Mouse (Mus musculus): Measurements from ENCODE around the gene Rims1. TPM values are rescaled to one million over a fixed set of nuclear protein-coding genes. Genes with fewer than 3 reads are reported as not detected.

The Rims1 gene
- polyA plus RNA-seq, 1 experiment from 2014 or later = 4.6 TPM

DNA sequence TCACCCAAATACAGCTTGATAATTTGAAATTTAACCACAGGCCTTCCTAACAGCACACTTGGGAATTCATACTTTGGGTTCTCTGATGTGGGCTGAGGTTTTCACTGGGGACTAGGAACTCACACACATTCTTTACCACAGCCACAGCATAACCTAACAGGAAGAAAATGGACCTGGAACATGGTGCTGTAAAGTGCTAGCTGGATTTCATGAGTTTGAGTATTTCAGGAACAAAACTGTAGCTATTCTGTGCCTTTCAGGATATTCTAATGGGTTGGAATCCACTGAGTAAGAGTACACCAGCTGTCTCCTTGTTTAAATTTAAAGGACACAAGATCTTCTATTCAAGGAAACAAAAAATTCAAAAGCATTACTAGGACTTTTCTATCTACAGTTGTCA lies 149.8 kb downstream of the Rims1 start:
- no peak for DNase-seq (ENCODE audit: low spot score)
- Histone ChIP-seq H3K9me3 (ENCODE audit: control insufficient read depth, low read length) (no peaks in the 10 kb centered on the region), H3K9ac (ENCODE audit: low read depth, low read length) (no peak overlapping the region), H3K4me3 (ENCODE audit: low read depth, low read length) (no peak overlapping the region), H3K27ac (ENCODE audit: low read depth, low read length) (no peak overlapping the region), H3K4me1 (replicated peaks; ENCODE audit: control insufficient read depth, insufficient read depth, low read length) (no peaks in the 10 kb centered on the region), H3K27me3 (ENCODE audit: control insufficient read depth, insufficient read depth, low read length) (no peaks in the 10 kb centered on the region), H3K36me3 (ENCODE audit: control insufficient read depth, insufficient read depth, low read length) (no peaks in the 10 kb centered on the region), H3K4me2 (replicated peaks; ENCODE audit: low read depth, low read length) (no peak overlapping the region)
- ATAC-seq (ENCODE audit: low FRiP score) = no peak

DNA sequence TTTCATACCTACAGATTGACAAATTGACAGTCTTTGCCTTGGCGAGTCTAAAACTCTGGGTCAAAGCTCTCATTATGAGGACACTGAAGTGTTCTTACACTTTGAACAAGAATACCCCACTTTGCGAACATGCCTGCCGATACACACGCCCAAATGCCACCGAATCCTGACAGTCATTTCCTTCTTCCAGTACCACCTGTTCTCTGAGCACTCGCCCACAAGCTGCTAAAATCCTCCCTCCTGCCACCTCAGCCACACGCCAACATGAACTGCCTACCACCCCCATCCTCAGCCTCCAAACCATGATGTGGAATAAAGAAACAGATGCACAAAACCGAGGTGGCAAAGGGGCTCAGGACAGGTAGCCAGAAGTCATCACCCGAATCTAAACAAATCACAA lies 150.9 kb downstream of the Rims1 start:
- Histone ChIP-seq H3K4me3 (ENCODE audit: low read depth, low read length) (no peak overlapping the region), H3K27ac (ENCODE audit: low read depth, low read length) (no peak overlapping the region), H3K9ac (ENCODE audit: low read depth, low read length) (no peak overlapping the region), H3K4me1 (replicated peaks; ENCODE audit: control insufficient read depth, insufficient read depth, low read length) (no peaks in the 10 kb centered on the region), H3K4me2 (replicated peaks; ENCODE audit: low read depth, low read length) (no peak overlapping the region), H3K27me3 (ENCODE audit: control insufficient read depth, insufficient read depth, low read length) (no peaks in the 10 kb centered on the region), H3K36me3 (ENCODE audit: control insufficient read depth, insufficient read depth, low read length) (no peaks in the 10 kb centered on the region), H3K9me3 (ENCODE audit: control insufficient read depth, low read length) (no peaks in the 10 kb centered on the region)
- no peak for DNase-seq (ENCODE audit: low spot score)
- 86% methylated on average over 9 of the region's 9 CpGs for WGBS
- ATAC-seq (ENCODE audit: low FRiP score) = no peak

GRCm38 (mm10) chr1:22650588-22650987 lies 155.2 kb downstream of the Rims1 start:
- Histone ChIP-seq H3K4me2 (replicated peaks; ENCODE audit: low read depth, low read length) (no peak overlapping the region), H3K4me3 (ENCODE audit: low read depth, low read length) (no peak overlapping the region), H3K36me3 (ENCODE audit: control insufficient read depth, insufficient read depth, low read length) (no peaks in the 10 kb centered on the region), H3K27ac (ENCODE audit: low read depth, low read length) (no peak overlapping the region), H3K9me3 (ENCODE audit: control insufficient read depth, low read length) (no peaks in the 10 kb centered on the region), H3K9ac (ENCODE audit: low read depth, low read length) (no peak overlapping the region), H3K4me1 (replicated peaks; ENCODE audit: control insufficient read depth, insufficient read depth, low read length) (no peaks in the 10 kb centered on the region), H3K27me3 (ENCODE audit: control insufficient read depth, insufficient read depth, low read length) (no peaks in the 10 kb centered on the region)
- 76% methylated on average over 7 of the region's 7 CpGs for WGBS
- no peak for DNase-seq (ENCODE audit: low spot score)
- ATAC-seq (ENCODE audit: low FRiP score) = no peak

GRCm38 (mm10) chr1:22649432-22649831 lies 156.4 kb downstream of the Rims1 start:
- no peak overlapping the region for H3K9ac ChIP-seq (ENCODE audit: low read depth, low read length)
- H3K9me3 ChIP-seq (ENCODE audit: control insufficient read depth, low read length) = no peaks in the 10 kb centered on the region
- DNase-seq (ENCODE audit: low spot score) = no peak
- H3K27ac ChIP-seq (ENCODE audit: low read depth, low read length) = no peak overlapping the region
- H3K36me3 ChIP-seq (ENCODE audit: control insufficient read depth, insufficient read depth, low read length) = no peaks in the 10 kb centered on the region
- no peak overlapping the region for H3K4me2 ChIP-seq (replicated peaks; ENCODE audit: low read depth, low read length)
- no peak for ATAC-seq (ENCODE audit: low FRiP score)
- no peaks in the 10 kb centered on the region for H3K27me3 ChIP-seq (ENCODE audit: control insufficient read depth, insufficient read depth, low read length)
- WGBS = 82% methylated on average over 1 of the region's 1 CpGs
- no peak overlapping the region for H3K4me3 ChIP-seq (ENCODE audit: low read depth, low read length)
- H3K4me1 ChIP-seq (replicated peaks; ENCODE audit: control insufficient read depth, insufficient read depth, low read length) = no peaks in the 10 kb centered on the region

DNA sequence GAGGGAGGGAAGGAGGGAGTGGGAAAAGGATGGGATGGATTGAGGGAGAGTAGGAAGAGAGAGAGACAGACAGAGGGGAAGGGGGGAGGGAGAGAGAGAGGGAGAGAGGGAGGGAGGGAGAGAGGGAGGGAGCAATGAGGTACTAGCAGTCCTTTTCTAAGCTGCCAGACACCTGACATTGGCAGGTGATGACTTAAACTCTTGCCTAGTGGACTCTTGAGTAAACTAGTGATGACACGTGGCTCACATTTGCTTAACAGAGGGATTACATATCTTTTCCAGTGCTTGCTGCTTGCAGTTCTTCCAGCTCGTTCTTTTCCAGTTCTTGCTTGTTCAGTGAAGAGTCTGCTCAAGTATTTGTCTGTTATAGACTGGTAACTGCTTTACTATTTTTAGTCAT lies 160.5 kb downstream of the Rims1 start:
- Histone ChIP-seq H3K27me3 (ENCODE audit: control insufficient read depth, insufficient read depth, low read length) (no peaks in the 10 kb centered on the region), H3K36me3 (ENCODE audit: control insufficient read depth, insufficient read depth, low read length) (no peaks in the 10 kb centered on the region), H3K9ac (ENCODE audit: low read depth, low read length) (no peak overlapping the region), H3K4me3 (ENCODE audit: low read depth, low read length) (no peak overlapping the region), H3K4me2 (replicated peaks; ENCODE audit: low read depth, low read length) (no peak overlapping the region), H3K9me3 (ENCODE audit: control insufficient read depth, low read length) (no peaks in the 10 kb centered on the region), H3K4me1 (replicated peaks; ENCODE audit: control insufficient read depth, insufficient read depth, low read length) (no peaks in the 10 kb centered on the region), H3K27ac (ENCODE audit: low read depth, low read length) (no peak overlapping the region)
- no peak for ATAC-seq (ENCODE audit: low FRiP score)
- 54% methylated on average over 2 of the region's 2 CpGs for WGBS
- no peak for DNase-seq (ENCODE audit: low spot score)

DNA sequence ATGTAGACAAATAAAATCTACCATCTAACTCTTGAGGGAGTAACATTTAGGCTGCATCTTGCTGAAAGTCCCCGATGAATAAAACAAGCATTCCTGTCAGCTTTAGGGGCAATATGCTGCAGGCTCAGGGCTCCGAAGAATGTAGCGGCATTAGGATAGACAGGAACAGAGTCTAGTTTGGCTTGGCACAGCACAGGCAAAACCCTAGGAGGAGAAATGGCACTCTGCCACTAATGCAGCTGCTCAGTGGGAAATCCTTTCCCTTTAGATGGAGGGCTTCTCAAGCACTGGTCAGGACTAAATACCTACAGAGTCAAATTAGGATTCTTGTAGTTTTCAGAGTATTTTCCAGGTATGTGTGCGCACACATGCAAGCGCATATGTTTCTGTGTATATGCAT lies 165.2 kb downstream of the Rims1 start:
- H3K9me3 ChIP-seq (ENCODE audit: control insufficient read depth, low read length) = no peaks in the 10 kb centered on the region
- no peak overlapping the region for H3K27ac ChIP-seq (ENCODE audit: low read depth, low read length)
- no peak overlapping the region for H3K4me3 ChIP-seq (ENCODE audit: low read depth, low read length)
- H3K9ac ChIP-seq (ENCODE audit: low read depth, low read length) = no peak overlapping the region
- no peaks in the 10 kb centered on the region for H3K36me3 ChIP-seq (ENCODE audit: control insufficient read depth, insufficient read depth, low read length)
- no peaks in the 10 kb centered on the region for H3K27me3 ChIP-seq (ENCODE audit: control insufficient read depth, insufficient read depth, low read length)
- no peak for DNase-seq (ENCODE audit: low spot score)
- no peak overlapping the region for H3K4me2 ChIP-seq (replicated peaks; ENCODE audit: low read depth, low read length)
- ATAC-seq (ENCODE audit: low FRiP score) = no peak
- 96% methylated on average over 5 of the region's 5 CpGs for WGBS
- no peaks in the 10 kb centered on the region for H3K4me1 ChIP-seq (replicated peaks; ENCODE audit: control insufficient read depth, insufficient read depth, low read length)

DNA sequence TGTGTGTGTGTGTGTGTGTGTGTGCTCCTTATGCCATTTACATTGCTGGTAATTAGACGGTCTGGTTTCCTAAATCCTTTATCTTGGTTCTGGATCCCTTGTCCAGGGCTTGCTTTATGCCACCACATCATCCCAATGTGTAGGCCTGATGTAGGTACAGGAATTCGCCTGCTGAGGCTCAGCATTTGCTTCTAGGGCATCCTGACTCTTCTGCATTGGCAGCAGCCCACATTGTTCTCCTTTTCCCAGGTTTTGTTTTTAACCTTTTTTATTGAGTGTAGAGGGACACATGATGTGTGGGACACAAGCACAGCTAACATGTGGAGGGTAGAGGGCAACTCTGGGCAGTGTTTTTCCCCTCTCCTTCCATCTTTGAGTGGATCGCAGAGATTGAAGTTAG lies 166.1 kb downstream of the Rims1 start:
- Histone ChIP-seq H3K4me1 (replicated peaks; ENCODE audit: control insufficient read depth, insufficient read depth, low read length) (no peaks in the 10 kb centered on the region), H3K4me2 (replicated peaks; ENCODE audit: low read depth, low read length) (no peak overlapping the region), H3K36me3 (ENCODE audit: control insufficient read depth, insufficient read depth, low read length) (no peaks in the 10 kb centered on the region), H3K4me3 (ENCODE audit: low read depth, low read length) (no peak overlapping the region), H3K27ac (ENCODE audit: low read depth, low read length) (no peak overlapping the region), H3K9ac (ENCODE audit: low read depth, low read length) (no peak overlapping the region), H3K9me3 (ENCODE audit: control insufficient read depth, low read length) (no peaks in the 10 kb centered on the region), H3K27me3 (ENCODE audit: control insufficient read depth, insufficient read depth, low read length) (no peaks in the 10 kb centered on the region)
- WGBS = 86% methylated on average over 3 of the region's 3 CpGs
- DNase-seq (ENCODE audit: low spot score) (no peak), ATAC-seq (ENCODE audit: low FRiP score) (no peak)

DNA sequence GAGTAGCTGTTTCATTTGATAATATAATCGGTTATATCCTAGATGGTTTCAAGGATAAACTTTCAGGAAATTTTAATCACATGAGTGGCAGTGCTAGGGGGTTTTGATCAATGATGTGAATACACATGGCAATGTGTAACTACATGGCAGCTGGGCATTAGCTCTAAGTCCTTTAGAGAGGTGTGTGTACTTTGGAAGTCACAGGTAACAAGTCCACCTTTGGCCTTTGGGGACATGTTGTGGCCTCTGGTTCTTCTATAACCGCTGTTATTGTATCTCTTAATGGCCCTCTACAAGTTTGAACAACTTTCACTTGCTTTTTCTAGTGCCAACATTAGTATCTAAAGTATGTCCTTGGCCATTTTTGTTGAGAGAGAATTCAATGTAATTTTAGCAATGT lies 171.9 kb downstream of the Rims1 start:
- H3K4me3 ChIP-seq (ENCODE audit: low read depth, low read length) = no peak overlapping the region
- 92% methylated on average over 2 of the region's 2 CpGs for WGBS
- H3K9me3 ChIP-seq (ENCODE audit: control insufficient read depth, low read length) = no peaks in the 10 kb centered on the region
- no peak overlapping the region for H3K27ac ChIP-seq (ENCODE audit: low read depth, low read length)
- no peaks in the 10 kb centered on the region for H3K27me3 ChIP-seq (ENCODE audit: control insufficient read depth, insufficient read depth, low read length)
- ATAC-seq (ENCODE audit: low FRiP score) (no peak), DNase-seq (ENCODE audit: low spot score) (no peak)
- no peaks in the 10 kb centered on the region for H3K4me1 ChIP-seq (replicated peaks; ENCODE audit: control insufficient read depth, insufficient read depth, low read length)
- no peaks in the 10 kb centered on the region for H3K36me3 ChIP-seq (ENCODE audit: control insufficient read depth, insufficient read depth, low read length)
- H3K4me2 ChIP-seq (replicated peaks; ENCODE audit: low read depth, low read length) = no peak overlapping the region
- H3K9ac ChIP-seq (ENCODE audit: low read depth, low read length) = no peak overlapping the region

DNA sequence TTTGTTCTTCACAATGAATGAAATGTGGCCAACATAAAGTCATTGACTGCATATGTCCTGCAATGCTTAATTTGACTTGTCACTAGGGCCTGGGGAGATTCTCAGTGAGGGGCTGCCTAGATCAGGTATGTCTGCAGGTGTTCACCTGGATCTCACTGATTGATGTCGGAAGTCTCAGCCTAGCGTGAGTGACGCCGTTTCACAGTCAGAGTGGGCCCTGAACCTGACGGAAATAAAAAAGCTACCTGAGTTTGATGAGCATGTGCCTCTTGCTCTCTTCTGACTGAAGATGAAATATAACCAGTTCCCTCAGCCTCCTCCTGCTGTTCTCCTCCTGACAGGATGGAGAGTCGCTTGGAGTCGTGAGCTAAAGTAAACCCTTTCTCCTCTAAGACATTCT lies 173.2 kb downstream of the Rims1 start:
- H3K4me3 ChIP-seq (ENCODE audit: low read depth, low read length) = no peak overlapping the region
- no peak overlapping the region for H3K27ac ChIP-seq (ENCODE audit: low read depth, low read length)
- ATAC-seq (ENCODE audit: low FRiP score) (no peak), DNase-seq (ENCODE audit: low spot score) (no peak)
- H3K27me3 ChIP-seq (ENCODE audit: control insufficient read depth, insufficient read depth, low read length) = no peaks in the 10 kb centered on the region
- no peaks in the 10 kb centered on the region for H3K36me3 ChIP-seq (ENCODE audit: control insufficient read depth, insufficient read depth, low read length)
- H3K9me3 ChIP-seq (ENCODE audit: control insufficient read depth, low read length) = no peaks in the 10 kb centered on the region
- no peaks in the 10 kb centered on the region for H3K4me1 ChIP-seq (replicated peaks; ENCODE audit: control insufficient read depth, insufficient read depth, low read length)
- H3K9ac ChIP-seq (ENCODE audit: low read depth, low read length) = no peak overlapping the region
- 75% methylated on average over 7 of the region's 7 CpGs for WGBS
- no peak overlapping the region for H3K4me2 ChIP-seq (replicated peaks; ENCODE audit: low read depth, low read length)
